Mouse (Mus musculus) hindbrain, embryonic 13.5 days (tissue): ENCODE data around the gene Adamts6. TPM values are rescaled to one million over a fixed set of nuclear protein-coding genes. Genes with fewer than 3 reads are reported as not detected.
A peak's percentile ranks its signal among the peaks of the same experiment; 100 is the strongest.

Experiments
- ATAC-seq: fragments of 200-750 bp; cut with Nextera tagmentation; 2 replicates; pipeline ENCODE4 v1.8.0; 2017; ENCODE audit warnings: moderate TSS enrichment; ENCODE audit not compliant: low FRiP score
- H3K27ac ChIP-seq: fragments of 300-500 bp; sonication (generic); 2 replicates; pipeline ENCODE4 v1.5.1; 2015; ENCODE audit warnings: inconsistent platforms, mild to moderate bottlenecking, moderate library complexity
- H3K27me3 ChIP-seq: fragments of 300-500 bp; sonication (generic); 2 replicates; pipeline ENCODE4 v1.6.1; 2015; ENCODE audit warnings: mild to moderate bottlenecking, inconsistent platforms
- H3K36me3 ChIP-seq: fragments of 300-500 bp; sonication (generic); 2 replicates; pipeline ENCODE4 v1.6.1; 2015; ENCODE audit warnings: mild to moderate bottlenecking, inconsistent platforms
- H3K4me1 ChIP-seq: fragments of 300-500 bp; sonication (generic); replicated peaks from 2 replicates; pipeline ENCODE4 v1.6.1; 2015; ENCODE audit warnings: inconsistent platforms
- H3K4me2 ChIP-seq: fragments of 300-500 bp; sonication (generic); 2 replicates; pipeline ENCODE4 v1.6.1; 2015; ENCODE audit warnings: inconsistent platforms, mild to moderate bottlenecking, moderate library complexity
- H3K4me3 ChIP-seq: fragments of 300-500 bp; sonication (generic); 2 replicates; pipeline ENCODE4 v1.5.1; 2015; ENCODE audit warnings: mild to moderate bottlenecking, inconsistent platforms
- H3K9ac ChIP-seq: fragments of 300-500 bp; sonication (generic); 2 replicates; pipeline ENCODE4 v1.6.1; 2015; ENCODE audit warnings: mild to moderate bottlenecking, inconsistent platforms
- H3K9me3 ChIP-seq: fragments of 300-500 bp; sonication (generic); 2 replicates; pipeline ENCODE4 v1.6.1; 2016; ENCODE audit warnings: inconsistent platforms
- WGBS: fragments of 180-500 bp; shearing (Covaris S2); methylation state at CpG from one replicate; pipeline ENCODE4 v1.1.7; 2015; 5-methylcytosine and 5-hydroxymethylcytosine counted together
- polyA plus RNA-seq: library from polyadenylated mRNA; unstranded; fragments of >200 nt; fragmentation: Nextera tagmentation; extraction: Ambion mirVana; gene quantifications from 2 replicates; pipeline ENCODE4 v1.2.1, GENCODE M21; 2015

Adamts6 gene
- polyA plus RNA-seq, 1 experiment from 2014 or later = 1.6 TPM

GRCm38 (mm10) chr13:104482426-104483089 lies 194.9 kb downstream of the Adamts6 start:
- Histone ChIP-seq H3K27ac (no peak overlapping the region), H3K9ac (no peak overlapping the region), H3K4me3 (no peak overlapping the region), H3K4me2 (no peak overlapping the region), H3K36me3 (no peaks in the 10 kb centered on the region), H3K9me3 (no peaks in the 10 kb centered on the region), H3K4me1 (no peaks in the 10 kb centered on the region), H3K27me3 (no peaks in the 10 kb centered on the region)
- ATAC-seq = no peak
- 76% methylated on average over 8 of the region's 8 CpGs for WGBS

GRCm38 (mm10) chr13:104483111-104483722 lies 195.6 kb downstream of the Adamts6 start:
- no peaks in the 10 kb centered on the region for H3K27me3 ChIP-seq
- no peak overlapping the region for H3K9ac ChIP-seq
- no peak for ATAC-seq
- H3K4me3 ChIP-seq = no peak overlapping the region
- 86% methylated on average over 12 of the region's 12 CpGs for WGBS
- H3K9me3 ChIP-seq = no peaks in the 10 kb centered on the region
- no peaks in the 10 kb centered on the region for H3K4me1 ChIP-seq
- no peaks in the 10 kb centered on the region for H3K36me3 ChIP-seq
- no peak overlapping the region for H3K27ac ChIP-seq
- no peak overlapping the region for H3K4me2 ChIP-seq

- Histone ChIP-seq H3K4me2 (no peak overlapping the region), H3K36me3 (no peaks in the 10 kb centered on the region), H3K9ac (no peak overlapping the region), H3K4me1 (no peaks in the 10 kb centered on the region), H3K27ac (no peak overlapping the region), H3K9me3 (no peaks in the 10 kb centered on the region), H3K4me3 (no peak overlapping the region), H3K27me3 (no peaks in the 10 kb centered on the region)
- peak; percentile 65; the same call in 1 of the 2 replicates for ATAC-seq
- WGBS = 55% methylated on average over 4 of the region's 4 CpGs
These were observed 203.6 kb downstream of the Adamts6 start for GRCm38 (mm10) chr13:104491046-104491811.

- no peaks in the 10 kb centered on the region for H3K27me3 ChIP-seq
- no peak for ATAC-seq
- no peaks in the 10 kb centered on the region for H3K4me1 ChIP-seq
- H3K9ac ChIP-seq = no peak overlapping the region
- 79% methylated on average over 8 of the region's 8 CpGs for WGBS
- H3K9me3 ChIP-seq = no peaks in the 10 kb centered on the region
- no peaks in the 10 kb centered on the region for H3K36me3 ChIP-seq
- no peak overlapping the region for H3K27ac ChIP-seq
- no peak overlapping the region for H3K4me3 ChIP-seq
- no peak overlapping the region for H3K4me2 ChIP-seq
These were observed 205.9 kb downstream of the Adamts6 start for GRCm38 (mm10) chr13:104493466-104493993.

- no peak overlapping the region for H3K27ac ChIP-seq
- no peaks in the 10 kb centered on the region for H3K4me1 ChIP-seq
- 80% methylated on average over 8 of the region's 8 CpGs for WGBS
- no peaks in the 10 kb centered on the region for H3K36me3 ChIP-seq
- no peak overlapping the region for H3K4me3 ChIP-seq
- ATAC-seq = no peak
- no peaks in the 10 kb centered on the region for H3K9me3 ChIP-seq
- no peak overlapping the region for H3K4me2 ChIP-seq
- no peak overlapping the region for H3K9ac ChIP-seq
- H3K27me3 ChIP-seq = no peaks in the 10 kb centered on the region
These were observed 206.7 kb downstream of the Adamts6 start for GRCm38 (mm10) chr13:104494200-104494873.

GRCm38 (mm10) chr13:104497592-104497991 lies 210.0 kb downstream of the Adamts6 start:
- no peak for ATAC-seq
- H3K9me3 ChIP-seq = no peaks in the 10 kb centered on the region
- H3K4me1 ChIP-seq = no peaks in the 10 kb centered on the region
- H3K27me3 ChIP-seq = no peaks in the 10 kb centered on the region
- H3K36me3 ChIP-seq = no peaks in the 10 kb centered on the region
- H3K4me3 ChIP-seq = no peak overlapping the region
- no peak overlapping the region for H3K9ac ChIP-seq
- H3K4me2 ChIP-seq = no peak overlapping the region
- WGBS = 40% methylated on average over 3 of the region's 3 CpGs
- H3K27ac ChIP-seq = no peak overlapping the region

- no peak overlapping the region for H3K4me2 ChIP-seq
- H3K36me3 ChIP-seq = no peaks in the 10 kb centered on the region
- H3K27me3 ChIP-seq = no peaks in the 10 kb centered on the region
- no peaks in the 10 kb centered on the region for H3K4me1 ChIP-seq
- no peak for ATAC-seq
- no peak overlapping the region for H3K27ac ChIP-seq
- no peak overlapping the region for H3K4me3 ChIP-seq
- H3K9me3 ChIP-seq = no peaks in the 10 kb centered on the region
- 95% methylated on average over 6 of the region's 6 CpGs for WGBS
- no peak overlapping the region for H3K9ac ChIP-seq
These were observed 211.0 kb downstream of the Adamts6 start for GRCm38 (mm10) chr13:104498669-104499068.

GRCm38 (mm10) chr13:104499116-104500040 lies 211.7 kb downstream of the Adamts6 start:
- Histone ChIP-seq H3K4me2 (no peak overlapping the region), H3K9me3 (no peaks in the 10 kb centered on the region), H3K9ac (no peak overlapping the region), H3K4me3 (no peak overlapping the region), H3K27ac (no peak overlapping the region), H3K4me1 (no peaks in the 10 kb centered on the region), H3K27me3 (no peaks in the 10 kb centered on the region), H3K36me3 (no peaks in the 10 kb centered on the region)
- 81% methylated on average over 9 of the region's 9 CpGs for WGBS
- ATAC-seq = peak; percentile 46; the same call in 1 of the 2 replicates

- no peak for ATAC-seq
These were observed 214.8 kb downstream of the Adamts6 start for GRCm38 (mm10) chr13:104502406-104502805.

GRCm38 (mm10) chr13:104504043-104504442 lies 216.4 kb downstream of the Adamts6 start:
- Histone ChIP-seq H3K4me3 (no peak overlapping the region), H3K4me2 (no peak overlapping the region), H3K27me3 (no peaks in the 10 kb centered on the region), H3K9me3 (no peaks in the 10 kb centered on the region), H3K27ac (no peak overlapping the region), H3K4me1 (no peaks in the 10 kb centered on the region), H3K9ac (no peak overlapping the region), H3K36me3 (no peaks in the 10 kb centered on the region)
- ATAC-seq = no peak
- WGBS = 87% methylated on average over 1 of the region's 1 CpGs

More at GRCm38 (mm10) chr13:104502406-104502805, 214.8 kb downstream of the Adamts6 start:
- 95% methylated on average over 7 of the region's 7 CpGs for WGBS
- no peaks in the 10 kb centered on the region for H3K27me3 ChIP-seq
- H3K4me3 ChIP-seq = no peak overlapping the region
- H3K4me2 ChIP-seq = no peak overlapping the region
- no peak overlapping the region for H3K27ac ChIP-seq
- no peaks in the 10 kb centered on the region for H3K4me1 ChIP-seq
- H3K36me3 ChIP-seq = no peaks in the 10 kb centered on the region
- H3K9me3 ChIP-seq = no peaks in the 10 kb centered on the region
- no peak overlapping the region for H3K9ac ChIP-seq

- H3K27me3 ChIP-seq = no peaks in the 10 kb centered on the region
- no peaks in the 10 kb centered on the region for H3K9me3 ChIP-seq
- no peak overlapping the region for H3K4me3 ChIP-seq
- no peaks in the 10 kb centered on the region for H3K36me3 ChIP-seq
- H3K4me1 ChIP-seq = peaks cover 11% of the 10 kb centered on the region
- WGBS = 88% methylated on average over 6 of the region's 6 CpGs
- no peak for ATAC-seq
- H3K9ac ChIP-seq = no peak overlapping the region
- no peak overlapping the region for H3K4me2 ChIP-seq
- no peak overlapping the region for H3K27ac ChIP-seq
These were observed 218.7 kb downstream of the Adamts6 start for GRCm38 (mm10) chr13:104506165-104506875.
